Mouse (Mus musculus): ENCODE measurements around the gene Hbb-bs. TPM values are rescaled to one million over a fixed set of nuclear protein-coding genes. Genes with fewer than 3 reads are reported as not detected.
"Not testable (repeated sequence)": the region's sequence is repeated elsewhere in the genome, so short reads cannot be mapped to it uniquely, and the experiment has no call there.

Hbb-bs gene
- polyA plus RNA-seq, 1 experiment = not detected

- no peaks in the 10 kb centered on the region for H3K36me3 ChIP-seq (ENCODE audit: control insufficient read depth, insufficient read depth)
Measured at GRCm38 (mm10) chr7:103813766-103814165, 14.1 kb downstream of the Hbb-bs start, which contains the start of gene Hbb-bt. Hbb-bt (minus strand) TSS chr7:103813996.

DNA sequence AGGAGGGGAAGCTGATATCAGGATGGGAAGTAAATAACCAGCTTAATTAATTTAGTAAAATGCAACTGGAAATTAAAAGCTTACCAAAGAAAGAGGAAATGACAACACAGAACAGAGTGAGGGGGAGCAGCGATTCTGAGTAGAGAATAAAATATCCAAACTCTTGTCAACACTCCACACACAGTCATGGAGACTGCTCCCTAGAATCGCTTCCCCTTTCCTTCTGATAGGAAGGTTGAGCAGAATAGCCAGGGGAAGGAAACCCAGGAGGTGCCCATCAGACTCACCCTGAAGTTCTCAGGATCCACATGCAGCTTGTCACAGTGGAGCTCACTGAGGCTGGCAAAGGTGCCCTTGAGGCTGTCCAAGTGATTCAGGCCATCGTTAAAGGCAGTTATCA lies 14.7 kb downstream of the Hbb-bs start:
- not testable (repeated sequence) for H3K79me2 ChIP-seq (ENCODE audit: control insufficient read depth, insufficient read depth); H3K36me3 ChIP-seq (ENCODE audit: control insufficient read depth, insufficient read depth); H3K4me3 ChIP-seq (ENCODE audit: insufficient read depth, poor library complexity, severe bottlenecking); H3K79me3 ChIP-seq (ENCODE audit: low read depth); H3ac ChIP-seq (ENCODE audit: control insufficient read depth, insufficient read length, low read depth); H3K27me3 ChIP-seq (ENCODE audit: control insufficient read depth, insufficient read depth, insufficient read length)

More at GRCm38 (mm10) chr7:103813766-103814165, 14.1 kb downstream of the Hbb-bs start, which contains the start of gene Hbb-bt:
- TF ChIP-seq FOSL1 (IDR thresholded peaks at IDR 0.05; ENCODE audit: insufficient read depth, low read length, poor library complexity, severe bottlenecking) (no peak), USF1 (IDR thresholded peaks at IDR 0.05; ENCODE audit: low read depth) (no peak), CTCF (IDR thresholded peaks at IDR 0.05; ENCODE audit: control insufficient read depth, insufficient read depth, insufficient read length) (no peak), MAX (IDR thresholded peaks at IDR 0.05) (no peak), MYOD1 (IDR thresholded peaks at IDR 0.05; ENCODE audit: control insufficient read depth, insufficient read length, low read depth) (no peak), CEBPB (IDR thresholded peaks at IDR 0.05; ENCODE audit: low read depth) (no peak), MYOG (IDR thresholded peaks at IDR 0.05; ENCODE audit: control insufficient read depth, extremely low read depth, insufficient read length) (no peak)
- Histone ChIP-seq H3K79me3 (ENCODE audit: low read depth) (no peaks in the 10 kb centered on the region), H3K27me3 (ENCODE audit: control insufficient read depth, insufficient read depth, insufficient read length) (no peaks in the 10 kb centered on the region), H3ac (ENCODE audit: control insufficient read depth, insufficient read length, low read depth) (no peak within 1 kb of the TSS), H3K79me2 (ENCODE audit: control insufficient read depth, insufficient read depth) (no peaks in the 10 kb centered on the region), H3K4me3 (ENCODE audit: insufficient read depth, poor library complexity, severe bottlenecking) (no peak within 1 kb of the TSS)

DNA sequence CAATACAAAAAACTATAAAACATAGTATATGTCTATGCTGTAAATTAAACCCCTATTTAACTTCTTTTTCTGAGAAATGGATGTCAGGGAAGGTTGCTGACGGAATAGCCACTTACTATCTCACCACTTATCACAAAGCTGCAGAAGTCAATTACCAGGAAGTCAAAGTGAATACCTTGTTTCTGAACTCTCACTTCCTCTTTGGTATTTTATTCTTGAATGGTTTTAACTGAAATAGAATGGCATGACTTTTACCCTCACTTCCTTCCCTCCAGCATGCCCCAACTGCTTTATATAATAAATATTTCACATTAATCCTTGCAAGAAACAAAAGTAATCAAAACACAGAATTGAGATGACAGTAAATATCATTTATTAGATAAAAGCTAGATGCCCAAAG lies 15.7 kb downstream of the Hbb-bs start:
- no peaks in the 10 kb centered on the region for H3K79me2 ChIP-seq (ENCODE audit: control insufficient read depth, insufficient read depth)
- no peaks in the 10 kb centered on the region for H3K36me3 ChIP-seq (ENCODE audit: control insufficient read depth, insufficient read depth)
- no peak overlapping the region for H3K4me3 ChIP-seq (ENCODE audit: insufficient read depth, poor library complexity, severe bottlenecking)
- no peaks in the 10 kb centered on the region for H3K79me3 ChIP-seq (ENCODE audit: low read depth)
- H3K27me3 ChIP-seq (ENCODE audit: control insufficient read depth, insufficient read depth, insufficient read length) = no peaks in the 10 kb centered on the region
- no peak for TF ChIP-seq MAX (IDR thresholded peaks at IDR 0.05)
- no peak for TF ChIP-seq CTCF (IDR thresholded peaks at IDR 0.05; ENCODE audit: control insufficient read depth, insufficient read depth, insufficient read length)
- no peak for TF ChIP-seq MYOG (IDR thresholded peaks at IDR 0.05; ENCODE audit: control insufficient read depth, extremely low read depth, insufficient read length)
- no peak for TF ChIP-seq FOSL1 (IDR thresholded peaks at IDR 0.05; ENCODE audit: insufficient read depth, low read length, poor library complexity, severe bottlenecking)
- TF ChIP-seq CEBPB (IDR thresholded peaks at IDR 0.05; ENCODE audit: low read depth) = no peak
- no peak for TF ChIP-seq MYOD1 (IDR thresholded peaks at IDR 0.05; ENCODE audit: control insufficient read depth, insufficient read length, low read depth)
- no peak for TF ChIP-seq USF1 (IDR thresholded peaks at IDR 0.05; ENCODE audit: low read depth)
- H3ac ChIP-seq (ENCODE audit: control insufficient read depth, insufficient read length, low read depth) = no peak overlapping the region

- Histone ChIP-seq H3K79me2 (ENCODE audit: control insufficient read depth, insufficient read depth) (no peaks in the 10 kb centered on the region), H3K4me3 (ENCODE audit: insufficient read depth, poor library complexity, severe bottlenecking) (no peak overlapping the region), H3K27me3 (ENCODE audit: control insufficient read depth, insufficient read depth, insufficient read length) (no peaks in the 10 kb centered on the region), H3K79me3 (ENCODE audit: low read depth) (no peaks in the 10 kb centered on the region), H3ac (ENCODE audit: control insufficient read depth, insufficient read length, low read depth) (no peak overlapping the region), H3K36me3 (ENCODE audit: control insufficient read depth, insufficient read depth) (no peaks in the 10 kb centered on the region)
- TF ChIP-seq MYOD1 (IDR thresholded peaks at IDR 0.05; ENCODE audit: control insufficient read depth, insufficient read length, low read depth) = no peak
- no peak for TF ChIP-seq MYOG (IDR thresholded peaks at IDR 0.05; ENCODE audit: control insufficient read depth, extremely low read depth, insufficient read length)
- no peak for TF ChIP-seq FOSL1 (IDR thresholded peaks at IDR 0.05; ENCODE audit: insufficient read depth, low read length, poor library complexity, severe bottlenecking)
- TF ChIP-seq CEBPB (IDR thresholded peaks at IDR 0.05; ENCODE audit: low read depth) = no peak
- no peak for TF ChIP-seq CTCF (IDR thresholded peaks at IDR 0.05; ENCODE audit: control insufficient read depth, insufficient read depth, insufficient read length)
- TF ChIP-seq MAX (IDR thresholded peaks at IDR 0.05) = no peak
- TF ChIP-seq USF1 (IDR thresholded peaks at IDR 0.05; ENCODE audit: low read depth) = no peak
Measured at GRCm38 (mm10) chr7:103811223-103811845, 16.6 kb downstream of the Hbb-bs start.

DNA sequence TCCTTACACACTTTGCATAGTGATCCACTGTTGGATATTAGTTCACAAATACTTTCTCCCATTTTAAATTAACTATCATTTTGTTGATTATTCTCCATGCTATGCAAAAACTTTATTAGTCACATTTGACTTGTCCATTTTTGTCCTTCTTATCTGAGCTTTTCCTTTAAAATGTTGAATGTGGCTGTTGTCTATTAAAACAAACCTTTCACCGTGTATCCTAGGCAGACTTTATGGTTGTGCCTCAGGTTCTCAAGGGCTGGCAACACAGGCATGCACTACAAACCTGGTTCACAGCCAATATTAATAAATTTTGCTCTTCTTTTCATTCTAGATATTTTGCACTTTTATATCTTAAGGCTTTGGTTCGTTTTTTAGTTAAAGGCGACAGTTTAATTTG lies 17.1 kb downstream of the Hbb-bs start:
- Histone ChIP-seq H3K4me3 (ENCODE audit: insufficient read depth, poor library complexity, severe bottlenecking) (no peak overlapping the region), H3K79me3 (ENCODE audit: low read depth) (no peaks in the 10 kb centered on the region)

GRCm38 (mm10) chr7:103810296-103810695 lies 17.6 kb downstream of the Hbb-bs start:
- H3K79me2 ChIP-seq (ENCODE audit: control insufficient read depth, insufficient read depth) = no peaks in the 10 kb centered on the region
- H3K27me3 ChIP-seq (ENCODE audit: control insufficient read depth, insufficient read depth, insufficient read length) = no peaks in the 10 kb centered on the region
- H3K4me3 ChIP-seq (ENCODE audit: insufficient read depth, poor library complexity, severe bottlenecking) = no peak overlapping the region
- no peak overlapping the region for H3ac ChIP-seq (ENCODE audit: control insufficient read depth, insufficient read length, low read depth)
- H3K36me3 ChIP-seq (ENCODE audit: control insufficient read depth, insufficient read depth) = no peaks in the 10 kb centered on the region
- no peaks in the 10 kb centered on the region for H3K79me3 ChIP-seq (ENCODE audit: low read depth)
- no peak for TF ChIP-seq USF1 (IDR thresholded peaks at IDR 0.05; ENCODE audit: low read depth)
- no peak for TF ChIP-seq MYOG (IDR thresholded peaks at IDR 0.05; ENCODE audit: control insufficient read depth, extremely low read depth, insufficient read length)
- no peak for TF ChIP-seq MYOD1 (IDR thresholded peaks at IDR 0.05; ENCODE audit: control insufficient read depth, insufficient read length, low read depth)
- no peak for TF ChIP-seq CTCF (IDR thresholded peaks at IDR 0.05; ENCODE audit: control insufficient read depth, insufficient read depth, insufficient read length)
- TF ChIP-seq MAX (IDR thresholded peaks at IDR 0.05) = no peak
- no peak for TF ChIP-seq CEBPB (IDR thresholded peaks at IDR 0.05; ENCODE audit: low read depth)
- TF ChIP-seq FOSL1 (IDR thresholded peaks at IDR 0.05; ENCODE audit: insufficient read depth, low read length, poor library complexity, severe bottlenecking) = no peak

More for the DNA sequence above, 17.1 kb downstream of the Hbb-bs start:
- Histone ChIP-seq H3K36me3 (ENCODE audit: control insufficient read depth, insufficient read depth) (no peaks in the 10 kb centered on the region), H3K27me3 (ENCODE audit: control insufficient read depth, insufficient read depth, insufficient read length) (no peaks in the 10 kb centered on the region), H3ac (ENCODE audit: control insufficient read depth, insufficient read length, low read depth) (no peak overlapping the region), H3K79me2 (ENCODE audit: control insufficient read depth, insufficient read depth) (no peaks in the 10 kb centered on the region)
- no peak for TF ChIP-seq USF1 (IDR thresholded peaks at IDR 0.05; ENCODE audit: low read depth)
- no peak for TF ChIP-seq FOSL1 (IDR thresholded peaks at IDR 0.05; ENCODE audit: insufficient read depth, low read length, poor library complexity, severe bottlenecking)
- TF ChIP-seq CTCF (IDR thresholded peaks at IDR 0.05; ENCODE audit: control insufficient read depth, insufficient read depth, insufficient read length) = no peak
- TF ChIP-seq MAX (IDR thresholded peaks at IDR 0.05) = no peak

Measured in C2C12 (cell line).